Mouse (Mus musculus) left cerebral cortex, adult 11 months (tissue): ENCODE measurements around the gene Ccdc141.

Experiments used
- DNase-seq: peaks from one replicate; pipeline ENCODE4 v3.0.0; 2022; ENCODE audit warnings: low spot score

Gene Ccdc141

DNA sequence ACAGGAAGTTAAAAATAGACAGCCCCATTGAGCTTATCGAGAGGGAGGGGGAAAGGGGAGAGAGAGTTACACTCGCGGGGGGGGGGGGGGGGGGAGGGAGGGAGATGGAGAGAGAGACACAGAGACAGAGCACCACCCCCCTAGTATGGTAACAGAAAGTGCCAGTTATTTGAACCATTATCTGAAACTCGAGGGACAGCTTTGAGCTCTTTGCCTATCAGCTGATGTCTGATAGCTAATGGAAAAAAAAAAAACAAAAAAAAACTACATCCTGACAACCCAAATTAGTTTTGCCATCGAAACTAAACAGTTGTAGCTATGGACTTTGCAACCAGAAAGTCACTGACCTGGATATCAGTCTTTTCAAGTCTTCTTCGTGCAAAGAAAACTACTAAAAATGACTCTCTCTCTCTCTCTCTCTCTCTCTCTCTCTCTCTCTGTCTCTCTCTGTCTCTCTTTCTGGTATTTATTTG lies at the start of gene Ccdc141:
Ccdc141 (minus strand) TSS at position 4 of the 473 bp plus-strand sequence.
- DNase-seq, result no peak

DNA sequence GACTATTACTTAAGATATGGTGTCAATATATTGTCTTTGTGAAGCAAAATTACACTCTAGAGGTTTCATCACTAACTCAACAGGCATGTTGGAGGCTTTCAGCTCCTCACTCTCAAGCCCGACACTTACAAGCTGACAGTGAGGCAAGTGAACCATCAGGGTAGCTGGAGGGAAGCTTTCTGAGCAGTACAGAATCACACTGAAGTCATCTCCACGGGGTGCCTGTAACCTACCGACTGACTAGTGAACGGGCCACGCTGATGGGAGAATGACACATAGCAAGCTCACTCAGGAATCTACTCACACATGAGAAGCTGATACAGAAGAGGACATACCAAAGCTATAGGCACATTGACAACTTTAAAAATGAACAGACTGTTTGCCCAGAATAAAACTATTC lies 42.4 kb upstream of the Ccdc141 start:
- no peak for DNase-seq

DNA sequence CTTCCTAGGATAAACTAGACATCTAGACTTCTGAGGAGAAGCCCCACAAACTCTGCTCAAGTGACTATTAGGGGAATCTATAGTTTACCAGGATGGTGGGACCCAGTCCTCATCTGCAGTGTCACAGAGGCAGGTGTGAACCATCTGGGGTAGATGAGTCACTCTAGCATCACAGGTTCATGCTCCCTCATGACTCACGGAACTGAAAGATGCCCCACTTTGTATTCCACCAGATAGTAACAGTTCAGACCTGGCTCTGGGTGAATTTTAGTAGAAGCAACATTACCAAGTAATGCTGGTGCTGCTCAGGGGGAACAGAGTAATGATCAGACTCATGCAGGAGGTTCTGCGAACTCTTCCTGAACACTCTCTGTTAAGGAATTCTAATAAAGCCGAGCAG lies 36.5 kb upstream of the Ccdc141 start:
- no peak for DNase-seq

DNA sequence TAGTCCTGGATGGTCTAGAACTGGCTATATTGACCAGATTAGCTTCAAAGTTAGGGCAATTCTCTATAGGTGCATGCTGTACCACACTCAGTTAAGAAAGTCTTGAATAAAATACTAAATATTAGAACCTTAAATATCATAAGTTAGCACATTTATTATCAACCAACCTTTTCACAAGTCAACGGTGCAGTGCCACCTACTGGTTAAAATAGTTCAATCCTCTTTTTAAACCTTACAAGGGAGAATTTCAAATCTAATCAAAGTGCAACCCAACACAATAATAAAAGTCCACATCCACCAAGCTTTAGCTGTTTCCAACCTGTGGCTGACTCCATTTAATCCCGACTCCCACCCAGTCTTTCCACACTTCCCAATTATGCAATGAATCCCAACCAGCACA lies 33.5 kb upstream of the Ccdc141 start:
- no peak for DNase-seq

DNA sequence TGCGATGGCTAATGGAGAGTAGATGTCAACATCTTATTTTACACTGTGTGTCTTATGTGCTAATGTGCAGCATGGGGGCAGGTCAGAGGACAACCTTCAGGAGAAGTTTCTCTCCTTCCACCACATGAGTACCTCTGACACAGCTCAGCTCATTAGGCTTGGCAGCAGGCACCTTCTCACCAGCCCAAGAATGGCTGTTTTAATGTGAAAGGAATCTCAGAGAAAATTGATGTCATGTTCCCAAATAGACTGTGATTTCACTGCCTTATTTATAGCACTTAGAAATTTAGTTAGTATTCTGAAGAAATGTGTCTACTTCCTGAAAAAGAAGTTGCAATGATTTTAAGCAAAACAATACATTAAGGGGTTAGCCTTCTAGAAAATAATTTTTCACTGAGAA lies 31.5 kb upstream of the Ccdc141 start:
- no peak for DNase-seq

DNA sequence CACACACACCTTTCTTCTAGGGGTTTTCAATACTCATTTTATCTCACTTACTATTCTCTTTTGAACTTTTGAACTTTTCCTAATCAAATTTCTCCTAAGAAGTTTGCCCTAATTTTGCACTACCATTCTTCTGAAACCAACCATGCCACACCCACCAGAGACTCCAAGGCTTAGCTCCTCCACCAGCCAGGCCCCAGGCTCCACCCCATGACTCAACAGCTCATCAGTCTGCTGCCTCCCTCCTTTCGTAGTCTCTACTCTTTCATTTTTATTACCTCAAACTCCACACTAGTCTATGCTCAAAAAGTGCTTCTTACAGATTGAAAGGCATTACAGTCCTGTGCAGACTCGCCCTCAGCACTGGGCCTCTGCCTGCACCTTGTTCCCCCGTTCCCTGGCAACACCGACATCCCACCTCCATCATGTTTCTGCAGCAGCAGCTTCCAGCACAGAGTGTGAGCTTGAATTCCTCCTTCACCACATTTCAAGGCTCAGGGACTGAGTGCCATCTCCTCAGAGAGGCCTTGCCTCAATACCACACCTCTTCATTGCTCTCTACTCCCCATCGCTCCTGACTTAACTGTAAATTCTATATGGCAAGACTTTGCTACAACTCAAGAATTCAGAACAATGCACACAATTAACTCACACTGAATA lies 30.6 kb upstream of the Ccdc141 start:
- DNase-seq, result no peak

DNA sequence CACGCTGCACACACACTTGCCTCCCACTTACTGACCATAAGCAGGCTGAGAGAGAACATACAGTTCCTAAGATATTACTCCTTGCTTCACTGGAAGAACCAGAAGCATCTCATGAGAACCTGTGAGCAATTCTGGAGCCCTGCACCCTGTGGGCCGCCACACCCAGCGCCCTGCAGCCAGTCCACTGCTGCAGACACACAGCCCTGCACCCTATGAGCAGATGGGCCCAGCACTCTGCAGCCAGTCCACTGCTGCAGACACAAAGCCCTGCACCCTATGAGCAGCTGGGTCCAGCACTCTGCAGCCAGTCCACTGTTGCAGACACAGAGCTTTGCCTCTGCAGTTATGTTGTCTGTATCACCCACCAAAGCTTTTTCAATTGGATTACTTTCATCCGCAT lies 29.9 kb upstream of the Ccdc141 start:
- no peak for DNase-seq

DNA sequence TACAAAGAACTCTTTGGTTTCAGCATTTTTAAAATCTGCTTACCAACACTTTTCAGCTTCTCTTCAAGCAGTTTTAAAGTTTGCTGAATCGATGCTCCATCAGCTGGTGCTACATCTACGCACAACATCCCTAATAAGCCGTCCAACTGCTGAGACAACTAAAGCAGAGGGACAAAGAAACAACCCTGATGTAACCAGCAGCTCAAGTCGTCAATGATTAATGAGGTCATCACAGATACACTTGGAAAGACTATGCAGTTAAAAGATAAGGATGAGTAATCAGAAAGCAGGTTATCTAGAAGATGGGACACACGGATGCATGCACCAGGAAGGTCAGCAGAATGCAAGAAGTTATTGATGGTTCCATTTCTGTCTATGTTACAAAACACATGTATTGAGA lies 27.8 kb upstream of the Ccdc141 start:
- no peak for DNase-seq

DNA sequence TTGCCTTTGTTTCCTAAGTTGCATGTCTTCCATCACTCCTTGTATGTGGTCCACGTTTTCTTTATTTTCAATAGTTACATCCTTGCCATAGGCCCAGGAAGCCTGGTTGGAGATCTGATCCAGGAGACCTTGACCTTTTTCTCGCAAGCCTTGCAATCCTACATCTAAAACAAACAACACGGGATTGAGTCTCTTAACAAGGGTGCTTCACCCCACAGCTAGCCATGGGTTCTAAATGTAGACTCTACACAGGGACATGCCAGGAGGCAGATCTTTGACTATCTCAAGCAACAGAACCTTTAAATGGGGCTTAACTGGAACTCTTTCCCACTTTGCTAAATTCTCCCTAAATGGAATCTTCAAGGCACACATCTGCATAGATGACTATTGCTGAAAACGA lies 26.4 kb upstream of the Ccdc141 start:
- no peak for DNase-seq

DNA sequence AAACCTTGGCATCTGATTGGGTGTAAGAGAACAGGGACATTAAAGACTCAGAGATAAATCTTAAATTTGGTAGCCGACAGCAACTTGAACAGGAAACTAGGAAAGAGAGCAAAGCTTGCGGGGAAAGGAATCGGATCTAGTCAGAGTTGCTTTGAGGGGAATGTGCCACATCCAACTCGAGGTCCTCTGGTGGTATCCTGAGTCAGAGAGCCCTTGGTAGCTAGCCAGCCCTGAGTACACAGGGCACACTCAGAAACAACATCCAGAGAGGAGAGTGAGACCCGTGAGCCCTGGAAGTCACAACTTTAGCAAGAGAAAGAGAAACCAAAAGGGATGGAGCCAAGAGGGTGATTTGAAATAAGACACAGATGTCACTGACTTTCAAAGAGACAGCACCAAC lies 24.6 kb upstream of the Ccdc141 start:
- DNase-seq, result no peak

DNA sequence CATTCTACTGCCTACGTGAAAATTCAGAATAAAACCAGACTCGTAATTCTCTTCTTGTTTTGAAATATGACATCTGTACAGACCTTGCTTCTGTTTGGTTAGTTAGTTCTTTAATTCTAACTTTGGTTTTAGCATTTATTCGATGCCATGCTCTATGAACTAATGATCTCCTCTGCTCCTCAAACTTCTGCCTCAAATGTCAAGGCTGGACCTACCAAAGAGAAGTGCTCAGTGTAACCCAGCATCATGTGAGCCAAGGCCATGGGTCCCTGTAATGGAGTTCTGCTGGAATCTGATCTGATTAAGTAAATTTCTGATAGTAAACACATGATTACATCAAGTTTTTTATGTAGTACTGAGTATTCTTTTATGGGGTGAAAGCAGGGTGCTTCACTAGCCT lies 21.4 kb upstream of the Ccdc141 start:
- no peak for DNase-seq

DNA sequence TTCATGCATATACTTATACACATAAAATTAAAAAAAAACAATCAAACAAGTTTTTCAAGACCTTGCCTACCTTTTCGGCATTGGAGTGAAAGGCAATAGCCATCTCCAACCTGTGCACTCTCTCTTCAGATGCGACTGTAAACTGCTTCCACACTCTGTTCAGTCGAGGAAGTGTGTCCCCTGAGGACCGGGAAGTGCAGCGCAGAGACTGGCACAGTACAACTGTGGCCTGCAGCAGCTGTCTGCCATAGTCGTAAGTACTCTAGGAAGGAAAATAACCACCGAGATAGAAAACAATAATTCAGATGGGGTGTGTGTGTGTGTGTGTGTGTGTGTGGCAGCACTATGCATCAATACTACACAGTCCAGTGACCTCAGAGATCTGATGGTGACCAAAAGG lies 20.5 kb upstream of the Ccdc141 start:
- no peak for DNase-seq

DNA sequence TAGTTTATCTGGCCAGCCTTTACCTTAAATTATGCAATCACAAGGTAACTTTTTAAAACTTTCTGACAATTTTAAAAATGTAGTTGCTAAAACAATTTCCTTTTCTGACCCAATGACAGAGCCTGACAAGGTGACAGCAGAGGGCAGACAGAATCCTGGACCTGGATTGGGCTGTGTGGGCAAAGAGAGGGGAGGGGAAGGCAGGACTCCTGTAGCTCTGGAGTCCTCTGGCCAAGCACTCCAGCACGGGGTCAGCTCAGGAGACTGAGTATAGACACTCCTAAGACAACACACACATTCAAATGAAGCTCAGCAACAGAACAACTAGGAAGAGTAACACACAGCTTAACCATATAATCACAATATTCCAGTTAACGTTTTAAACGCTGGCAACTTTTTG lies 19.9 kb upstream of the Ccdc141 start:
- no peak for DNase-seq

DNA sequence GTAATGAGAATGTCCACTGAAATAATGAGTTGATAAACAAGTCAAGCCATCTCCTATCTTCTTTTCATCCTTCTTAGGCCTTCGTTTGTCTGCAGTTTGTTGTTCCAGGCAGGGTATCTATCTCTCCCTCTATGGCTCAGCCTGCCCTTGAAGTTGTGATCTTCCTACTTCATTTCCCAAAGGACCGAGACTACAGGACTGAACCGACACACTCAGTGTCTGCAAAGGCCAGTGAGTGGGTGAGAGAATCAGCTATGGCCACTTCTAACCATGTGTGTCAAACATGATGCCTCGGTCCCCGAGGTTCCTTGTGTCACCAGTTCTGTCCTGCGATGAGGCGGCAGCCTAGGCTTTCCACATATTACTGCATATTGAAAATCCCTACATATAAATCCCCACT lies 19.2 kb upstream of the Ccdc141 start:
- DNase-seq, result no peak

DNA sequence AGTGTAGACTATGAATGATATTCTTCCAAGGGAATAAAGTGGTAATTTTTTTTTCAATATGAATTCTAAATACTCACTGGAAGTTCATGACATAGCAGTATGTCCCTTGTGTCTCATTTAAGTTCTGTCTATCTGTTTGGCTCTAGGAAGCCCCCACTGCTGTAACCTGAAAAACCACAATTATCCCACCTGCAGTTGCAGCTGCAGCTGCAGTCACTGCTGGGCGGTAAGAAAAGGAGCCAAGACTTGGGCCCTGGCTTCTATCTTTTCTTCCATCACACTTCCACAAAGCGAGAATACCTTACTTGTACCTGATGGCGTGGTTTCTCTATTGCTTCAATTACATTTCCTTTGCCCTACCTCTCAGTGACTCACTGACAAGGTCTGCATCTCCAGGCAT lies 17.1 kb upstream of the Ccdc141 start:
- DNase-seq, result no peak

DNA sequence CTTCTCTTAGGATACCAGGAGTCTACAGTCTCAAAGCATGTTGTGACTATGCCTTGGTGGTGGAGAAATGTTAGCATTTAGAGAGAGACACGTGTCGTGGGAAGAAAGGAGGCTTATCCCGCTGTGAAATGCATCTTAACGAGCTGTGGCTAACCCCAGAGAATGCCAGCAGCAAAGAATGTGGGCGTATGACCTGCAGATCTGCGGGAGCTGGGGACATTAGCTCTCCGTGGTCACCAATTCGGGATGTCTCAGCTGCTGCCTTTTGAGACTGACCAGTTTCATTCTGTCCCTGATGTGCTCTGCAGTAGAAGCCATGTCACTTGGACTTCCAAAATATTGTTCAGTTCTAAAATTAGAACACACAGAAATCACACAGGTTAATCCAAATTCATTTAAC lies 16.5 kb upstream of the Ccdc141 start:
- no peak for DNase-seq

DNA sequence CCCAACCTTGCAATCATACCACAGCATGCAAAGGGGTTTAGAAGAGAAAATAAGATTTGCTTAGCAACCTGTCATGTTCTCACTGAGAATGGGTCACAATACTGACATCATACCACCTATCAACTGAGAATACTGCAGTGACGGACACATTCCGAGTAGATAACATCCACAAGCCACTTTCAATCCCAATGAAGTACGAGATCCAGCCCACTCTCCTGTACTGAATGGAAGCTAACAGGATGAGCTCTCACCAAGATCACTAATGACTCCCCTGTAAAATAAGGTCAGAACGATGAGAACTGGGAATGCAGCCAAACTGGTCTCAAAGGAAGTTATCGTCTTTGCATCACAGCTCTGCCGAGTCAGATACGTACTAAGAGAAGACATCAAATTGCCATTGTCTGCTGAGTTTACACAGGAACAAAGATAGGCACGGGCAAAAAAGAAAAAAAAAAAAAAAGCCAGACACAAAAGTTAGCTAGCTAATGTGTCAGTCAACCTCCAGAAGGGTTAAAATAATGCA lies 13.7 kb upstream of the Ccdc141 start:
- DNase-seq, result no peak

DNA sequence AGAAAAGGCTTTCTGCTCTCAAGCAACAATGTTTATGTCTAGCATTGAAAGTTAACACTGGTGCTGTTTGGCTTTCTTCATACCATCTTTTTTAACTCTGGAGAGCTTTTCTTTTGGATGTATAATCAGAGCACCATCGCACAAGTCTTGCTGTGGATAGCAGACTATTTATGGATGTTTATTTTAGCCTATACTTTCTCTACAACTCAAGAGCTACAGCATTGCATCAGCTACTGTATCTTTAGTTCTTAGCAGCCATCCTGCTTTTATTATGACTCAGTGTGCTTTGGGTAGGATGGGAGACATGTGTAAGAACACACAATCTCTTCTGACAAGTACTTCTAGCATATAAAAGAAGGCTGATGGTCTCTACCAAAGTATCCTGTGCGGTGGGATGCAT lies 13.2 kb upstream of the Ccdc141 start:
- DNase-seq, result no peak

DNA sequence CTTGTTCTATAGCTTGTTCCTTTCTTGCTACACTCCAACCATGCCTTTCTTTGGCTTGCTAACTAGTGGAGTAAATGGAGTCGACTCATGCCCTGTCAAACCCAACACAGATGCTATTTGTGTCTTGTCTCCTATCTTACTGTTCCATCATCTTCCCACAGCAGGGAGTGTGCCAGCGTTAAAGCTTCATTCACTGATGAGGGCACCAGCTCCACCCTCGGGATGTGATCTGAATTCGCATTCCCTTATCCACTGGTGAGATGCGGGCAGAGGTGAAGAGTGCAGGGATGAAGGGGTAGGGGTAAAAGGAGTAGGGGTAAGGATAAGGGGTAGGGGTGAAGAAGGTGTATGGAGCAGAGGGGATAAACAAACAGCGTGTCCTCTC lies 12.6 kb upstream of the Ccdc141 start:
- no peak for DNase-seq

DNA sequence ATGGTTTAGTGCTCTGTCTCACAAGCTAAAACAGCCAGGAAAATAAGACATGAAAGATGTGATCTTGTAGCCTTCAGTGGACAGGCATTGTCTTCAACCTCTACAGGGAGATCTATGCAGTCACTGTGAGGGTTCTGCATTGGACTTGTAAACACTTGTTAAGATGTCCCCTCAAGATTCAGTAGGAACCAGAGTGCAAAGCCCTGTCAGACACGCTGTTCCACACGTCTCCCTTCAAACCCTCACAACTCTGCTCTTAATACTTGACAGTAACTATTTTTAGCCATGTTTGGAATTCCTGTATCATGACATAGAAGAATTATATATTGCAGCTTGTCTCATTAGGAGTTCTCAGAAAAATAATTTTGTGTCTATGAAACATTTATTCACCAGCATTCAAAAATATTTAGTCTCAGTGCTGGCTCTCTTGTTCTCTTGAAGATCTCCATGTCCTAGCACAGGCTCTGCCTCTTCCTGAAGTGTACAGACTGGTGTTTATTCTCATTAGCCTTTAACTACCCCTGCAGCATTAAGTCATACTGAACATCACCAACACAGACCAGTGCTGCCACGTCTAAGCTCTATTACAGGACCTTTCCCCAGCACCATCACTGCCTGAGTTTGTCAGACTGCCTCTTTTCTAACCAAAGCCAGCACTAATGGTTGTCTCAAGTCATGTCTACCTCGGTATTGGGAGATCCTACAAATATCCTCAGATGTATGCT lies 12.0 kb upstream of the Ccdc141 start:
- DNase-seq, result no peak

DNA sequence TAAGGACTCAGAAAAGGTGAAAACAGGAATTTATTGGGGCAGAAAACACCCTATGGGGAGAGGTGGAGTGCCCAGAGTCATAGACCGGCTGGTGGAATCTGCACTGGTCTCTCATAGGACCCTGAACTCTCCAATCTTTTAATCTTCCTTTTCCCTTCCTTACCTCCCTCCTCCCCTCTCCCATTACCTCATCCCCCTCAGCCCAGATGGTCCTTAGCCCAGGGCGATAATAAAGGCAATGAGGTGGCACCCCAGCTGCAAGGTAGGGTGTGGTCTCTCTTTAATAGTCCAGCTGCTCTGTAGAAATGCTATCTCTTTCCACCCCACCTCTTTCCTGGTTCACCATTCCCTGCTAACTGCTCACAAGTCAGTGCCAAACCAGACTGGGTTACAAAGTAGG lies 7.0 kb upstream of the Ccdc141 start:
- DNase-seq, result no peak

DNA sequence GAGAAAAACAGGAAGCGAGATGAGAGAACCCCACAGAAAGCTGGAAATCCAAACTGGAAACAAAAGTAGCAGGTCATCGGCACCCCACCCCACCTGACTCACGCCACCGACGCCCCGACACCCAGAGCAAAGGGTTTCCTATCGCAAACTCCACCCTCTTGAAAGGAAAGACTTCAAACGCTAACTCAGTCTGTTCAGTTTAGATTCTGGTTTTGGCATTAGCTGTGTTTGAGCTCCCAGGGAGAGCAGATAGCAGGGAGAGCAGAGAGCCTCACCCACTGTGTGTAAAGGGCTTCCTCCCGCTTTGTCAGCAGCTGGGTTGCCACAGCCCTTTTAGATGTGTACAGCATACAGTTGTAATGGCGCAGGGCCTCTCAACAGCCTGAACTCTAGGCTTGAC lies 6.0 kb upstream of the Ccdc141 start:
- no peak for DNase-seq

DNA sequence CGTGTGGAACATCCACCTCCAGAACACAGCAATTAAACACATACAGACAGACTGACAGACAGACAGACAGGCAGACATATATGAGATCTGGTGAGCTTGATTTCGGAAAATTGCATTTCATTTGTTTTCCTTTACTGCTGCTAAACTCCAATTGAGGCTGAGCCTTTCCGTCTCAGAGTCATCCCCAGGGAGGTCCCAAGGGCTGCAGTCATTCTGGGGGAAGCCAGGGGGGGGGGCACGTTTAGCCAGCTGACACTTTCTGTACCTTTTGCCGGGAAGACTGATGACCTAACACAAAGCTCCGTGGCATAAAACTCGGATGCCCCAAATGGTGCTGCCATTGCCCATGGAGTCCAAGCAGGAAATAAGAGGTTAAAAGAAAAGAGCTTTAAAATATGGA lies 5.0 kb upstream of the Ccdc141 start:
- DNase-seq, result no peak

DNA sequence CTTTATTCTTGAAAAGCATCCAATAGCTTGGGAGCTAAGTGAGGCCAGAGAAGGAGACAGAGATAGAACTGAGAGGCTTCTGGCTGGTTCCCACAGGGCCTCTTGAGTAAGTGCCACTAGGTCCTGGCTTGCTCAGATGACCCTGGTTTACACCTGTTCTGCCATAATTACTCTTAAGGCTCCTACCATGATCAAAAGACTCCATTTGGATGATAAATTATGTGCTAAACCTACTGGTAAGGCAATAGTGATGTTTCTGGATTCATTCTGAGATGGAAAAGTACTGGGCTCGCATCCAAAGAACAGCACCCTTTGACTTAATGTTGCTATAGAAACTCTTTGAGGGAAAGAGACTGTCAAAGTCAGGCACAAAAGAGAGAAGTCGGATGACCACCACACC lies 3.9 kb upstream of the Ccdc141 start:
- no peak for DNase-seq
